Mouse (Mus musculus) frontal cortex, adult (tissue): ENCODE data around the gene Srgap3.
A peak's percentile ranks its signal among the peaks of the same experiment; 100 is the strongest.

Experiments
- ATAC-seq: cut with Nextera tagmentation; 2 replicates; pipeline ENCODE4 v1.9.2; 2017; ENCODE audit warnings: mild to moderate bottlenecking, moderate library complexity, mixed read lengths; ENCODE audit not compliant: low TSS enrichment

Srgap3 gene

DNA sequence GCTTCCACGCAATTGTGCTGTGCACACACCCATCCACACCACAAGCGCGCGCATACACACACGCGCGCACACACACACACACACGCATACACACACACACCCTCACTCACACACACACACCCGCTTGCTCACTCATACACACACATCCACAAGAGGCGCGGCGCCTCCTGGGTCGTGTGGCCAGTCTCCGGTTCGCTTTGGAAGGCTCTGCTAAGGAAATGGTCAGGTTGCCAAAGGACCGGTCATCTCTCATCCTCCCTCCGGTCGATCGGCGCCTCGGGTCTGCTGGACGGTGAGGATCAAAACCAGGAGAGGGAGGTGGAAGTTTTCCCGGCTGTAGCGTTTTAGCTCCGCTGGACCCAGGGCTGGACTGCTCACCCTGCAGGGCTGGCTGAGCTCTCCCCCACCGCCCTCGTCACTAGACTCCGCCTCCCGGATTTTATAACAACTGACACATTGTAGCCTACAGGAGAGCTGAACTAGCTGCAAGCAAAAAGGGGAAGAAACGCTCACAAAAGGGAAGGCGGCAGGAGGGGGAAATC is at the start of gene Srgap3:
Gene Srgap3, minus strand, starts transcription at position 372 of the 542 bp plus-strand sequence.
- peak; percentile 91 for ATAC-seq

GRCm38 (mm10) chr6:112995708-112996107 is 48.6 kb upstream of the Srgap3 start:
- no peak for ATAC-seq

GRCm38 (mm10) chr6:112990119-112990518 is 43.1 kb upstream of the Srgap3 start:
- no peak for ATAC-seq

GRCm38 (mm10) chr6:112985362-112986314 is 38.6 kb upstream of the Srgap3 start:
- ATAC-seq: no peak

DNA sequence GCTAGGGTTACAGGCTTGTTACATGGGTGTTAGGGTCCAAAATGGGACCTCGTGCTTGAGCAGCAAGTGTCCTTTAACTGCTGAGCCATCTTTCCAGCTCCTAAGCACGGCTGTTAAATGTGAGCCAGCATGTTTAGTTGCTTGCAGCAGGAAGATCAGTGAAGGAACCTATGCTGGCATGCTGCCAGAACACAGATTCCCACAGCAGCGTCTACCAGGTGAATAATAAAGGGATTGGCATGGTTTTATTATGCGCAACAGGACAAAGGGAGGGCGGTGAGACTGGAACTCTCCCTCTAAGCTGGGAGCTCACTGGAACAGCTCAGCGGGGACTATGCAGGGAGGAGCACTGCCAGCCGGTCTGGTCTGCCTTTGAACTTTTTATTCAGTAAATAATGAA is 35.2 kb upstream of the Srgap3 start:
- ATAC-seq: no peak

- no peak for ATAC-seq
Observed at GRCm38 (mm10) chr6:112978947-112979346, 31.9 kb upstream of the Srgap3 start.

- no peak for ATAC-seq
Observed at GRCm38 (mm10) chr6:112977246-112977645, 30.2 kb upstream of the Srgap3 start.

DNA sequence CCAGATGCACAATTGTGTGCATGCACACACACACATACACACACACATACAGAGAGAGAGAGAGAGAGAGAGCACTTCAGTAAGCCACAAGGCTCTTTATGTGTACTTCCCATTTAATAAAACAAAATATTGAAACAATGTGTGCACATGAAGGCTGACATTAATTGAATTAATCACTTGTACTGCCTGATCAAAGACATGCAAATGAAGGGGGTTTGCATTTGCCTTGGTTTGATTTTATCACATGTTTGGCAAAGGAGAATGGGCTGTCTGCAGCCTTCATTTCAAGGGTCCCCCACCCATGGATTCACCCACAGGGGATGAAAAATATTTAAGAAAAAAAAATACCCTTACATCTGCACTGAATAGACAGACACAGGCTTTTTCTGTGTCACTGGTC is 29.5 kb upstream of the Srgap3 start:
- ATAC-seq: no peak

DNA sequence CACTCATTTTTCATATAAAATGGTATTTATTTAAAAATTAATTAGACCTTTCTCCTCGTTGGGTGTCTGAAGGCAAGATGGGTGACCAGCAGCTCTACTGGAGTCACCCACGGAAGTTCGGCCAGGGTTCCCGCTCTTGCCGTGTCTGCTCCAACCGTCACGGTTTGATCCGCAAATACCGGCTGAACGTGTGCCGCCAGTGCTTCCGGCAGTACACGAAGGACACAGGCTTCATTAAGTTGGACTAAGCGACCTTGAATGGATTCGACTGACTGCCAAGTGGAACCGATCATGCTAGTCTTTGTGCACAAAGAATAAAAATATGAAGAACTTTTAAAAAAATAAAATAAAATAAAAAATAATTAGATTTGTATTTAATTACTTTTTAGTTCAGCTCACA is 29.1 kb upstream of the Srgap3 start:
- no peak for ATAC-seq

DNA sequence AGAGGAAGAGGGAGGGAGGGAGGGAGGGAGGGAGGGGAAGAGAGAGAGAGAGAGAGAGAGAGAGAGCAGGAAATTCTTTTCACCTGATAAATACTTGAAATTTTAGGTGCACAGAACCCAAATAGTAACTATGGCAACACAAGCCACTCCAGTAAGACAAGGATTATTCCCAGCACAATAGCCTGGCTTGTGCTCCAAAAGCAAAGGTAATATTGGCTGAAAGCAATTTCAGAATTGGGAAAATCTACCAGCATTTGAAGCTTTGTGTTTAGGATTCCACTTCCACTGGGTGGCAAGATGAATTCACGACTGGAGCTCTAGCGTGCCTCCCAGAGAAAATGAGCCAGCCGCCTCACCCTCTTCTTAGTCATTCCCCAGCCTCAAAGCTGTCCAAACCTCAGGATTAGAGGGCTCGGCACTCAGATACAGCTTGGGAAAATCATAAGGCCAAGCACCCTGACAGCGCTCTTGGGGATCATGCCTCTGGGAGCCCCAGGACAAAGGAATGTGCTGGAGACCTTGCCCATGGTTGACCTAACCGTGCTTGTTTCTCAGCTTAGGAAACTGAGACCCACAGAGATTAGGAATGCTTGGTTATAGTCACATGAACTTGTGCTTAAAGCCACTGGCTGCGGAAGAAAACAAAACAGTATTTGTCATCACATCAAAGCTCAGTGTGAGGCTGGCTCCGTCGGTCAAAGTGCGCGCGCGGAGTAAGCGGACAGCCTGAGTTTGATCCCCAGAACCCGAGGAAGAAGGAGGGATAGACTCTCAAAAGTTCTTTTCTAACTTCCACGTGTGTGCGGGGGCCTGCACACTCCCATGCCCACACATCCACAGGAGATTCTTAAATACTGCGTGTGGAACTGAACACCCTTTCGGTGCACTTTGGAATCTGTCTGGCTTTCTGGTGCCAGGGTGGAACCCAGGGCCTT is 27.0 kb upstream of the Srgap3 start:
- peak; percentile 62 for ATAC-seq

GRCm38 (mm10) chr6:112972858-112973631 is 26.0 kb upstream of the Srgap3 start:
- ATAC-seq: peak; percentile 76

DNA sequence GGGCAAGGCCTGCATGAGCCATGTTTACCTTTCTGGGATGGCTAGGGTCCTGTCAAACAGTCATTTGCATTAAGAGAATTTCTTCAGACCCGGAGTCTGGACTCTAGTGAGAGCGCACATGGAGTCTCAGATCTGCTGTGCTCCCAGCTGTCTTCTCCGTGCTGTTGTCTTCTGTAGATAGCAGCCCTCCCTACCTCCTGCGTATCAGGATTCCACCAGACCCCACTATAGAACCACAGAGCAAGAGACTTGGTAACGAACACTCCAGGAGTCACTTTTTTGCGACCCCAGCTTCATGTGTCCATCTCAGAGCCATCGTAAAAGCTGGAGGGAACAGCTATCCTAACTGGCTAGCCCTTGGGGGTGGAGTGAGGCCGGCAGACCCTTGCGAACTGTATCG is 25.1 kb upstream of the Srgap3 start:
- ATAC-seq: no peak

GRCm38 (mm10) chr6:112971116-112971768 is 24.2 kb upstream of the Srgap3 start:
- ATAC-seq: no peak

DNA sequence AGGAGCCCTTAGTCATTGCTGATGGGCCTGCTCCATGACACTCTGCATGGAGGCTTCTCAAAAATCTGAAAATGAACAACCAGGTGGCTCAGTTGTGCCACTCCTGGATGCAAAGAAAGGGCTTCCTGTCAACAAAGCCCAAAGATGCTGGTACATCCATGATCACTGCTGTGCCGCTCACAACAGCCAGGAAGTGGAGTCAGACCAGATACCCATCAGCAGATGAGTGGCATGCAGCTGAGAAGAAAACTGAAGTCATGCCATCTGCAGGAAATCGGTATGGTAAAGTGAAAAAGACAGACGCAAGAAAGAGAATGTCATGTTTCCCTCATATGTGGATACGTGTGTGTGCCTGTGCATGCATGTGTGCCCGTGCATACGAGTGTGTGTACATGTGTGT is 20.3 kb upstream of the Srgap3 start:
- no peak for ATAC-seq

GRCm38 (mm10) chr6:112958360-112958759 is 11.3 kb upstream of the Srgap3 start:
- no peak for ATAC-seq

GRCm38 (mm10) chr6:112957583-112958280 is 10.7 kb upstream of the Srgap3 start:
- no peak for ATAC-seq

DNA sequence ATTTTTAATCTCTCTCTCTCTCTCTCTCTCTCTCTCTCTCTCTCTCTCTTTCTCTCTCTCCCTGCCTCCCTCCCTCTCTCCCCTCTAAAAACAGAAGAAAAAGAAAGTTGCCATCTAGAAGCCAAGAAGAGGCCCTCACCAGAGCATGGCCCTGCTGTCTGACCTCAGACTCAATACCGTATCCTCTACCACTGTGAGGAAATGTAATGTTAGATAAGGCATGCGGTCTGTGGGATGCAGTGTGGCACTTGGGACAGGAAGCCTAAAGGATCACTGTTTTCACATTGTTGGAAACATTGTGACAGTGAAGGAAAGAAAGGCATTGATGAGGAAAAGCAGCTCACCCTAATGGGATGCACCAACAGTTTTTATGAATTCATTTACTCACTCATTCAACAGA is 8.7 kb upstream of the Srgap3 start:
- no peak for ATAC-seq

GRCm38 (mm10) chr6:112953905-112954304 is 6.8 kb upstream of the Srgap3 start:
- ATAC-seq: no peak

- ATAC-seq: no peak
Observed at GRCm38 (mm10) chr6:112951254-112951653, 4.2 kb upstream of the Srgap3 start.
